Mouse (Mus musculus) erythroblast, embryonic 14.5 days (primary cell): ENCODE results near the gene E030030I06Rik.

Experiments
- GATA1 ChIP-seq: IDR thresholded peaks from 2 replicates; pipeline ENCODE4 v1.6.1; 2012; ENCODE audit warnings: low read length, inconsistent platforms, mixed read lengths
- TAL1 ChIP-seq: IDR thresholded peaks from 3 replicates; pipeline ENCODE4 v1.6.1; 2012; ENCODE audit warnings: low read length, inconsistent platforms, mixed read lengths

DNA sequence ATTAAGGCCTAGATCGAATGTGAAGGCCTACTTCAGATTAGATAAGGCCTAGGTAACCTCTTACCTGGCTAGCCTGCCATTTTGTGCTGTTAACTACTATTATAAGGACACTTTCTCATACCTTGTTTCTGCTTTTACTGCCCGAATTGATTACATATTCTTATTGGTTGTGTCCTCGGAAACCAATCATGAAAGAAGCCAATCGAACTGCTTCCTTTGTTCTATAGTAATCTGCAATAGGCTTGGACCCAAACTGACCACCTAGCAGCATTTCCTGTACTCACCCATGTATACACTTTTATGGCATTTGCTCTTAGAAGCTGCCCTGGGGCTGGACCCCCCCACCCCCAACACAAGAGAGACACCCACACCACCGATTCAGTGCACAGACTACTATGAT is 6.1 kb downstream of the E030030I06Rik start:
- TF ChIP-seq GATA1 (no peak), TAL1 (no peak)
